Mouse (Mus musculus): ENCODE measurements around the gene H2-D1. TPM values are rescaled to one million over a fixed set of nuclear protein-coding genes. Genes with fewer than 3 reads are reported as not detected.
"Not testable (repeated sequence)": the region's sequence is repeated elsewhere in the genome, so short reads cannot be mapped to it uniquely, and the experiment has no call there.

Gene H2-D1
- polyA plus RNA-seq, 1 experiment from 2014 or later: 107 TPM

GRCm38 (mm10) chr17:35226561-35227046 lies 35.9 kb upstream of the H2-D1 start:
- WGBS (ENCODE audit: insufficient replicate concordance): 70% methylated on average over 14 of the region's 14 CpGs
- peaks cover 10% of the 10 kb centered on the region for H3K36me3 ChIP-seq (ENCODE audit: control insufficient read depth, insufficient read depth)

GRCm38 (mm10) chr17:35231022-35231421 lies 31.5 kb upstream of the H2-D1 start:
- Histone ChIP-seq H3K36me3 (ENCODE audit: control insufficient read depth, insufficient read depth) (peaks cover 10% of the 10 kb centered on the region), H3K4me1 (ENCODE audit: control insufficient read depth, low read depth, low read length) (peaks cover 22% of the 10 kb centered on the region), H3K4me3 (ENCODE audit: low read depth, low read length) (no peak overlapping the region), H3K4me2 (ENCODE audit: low read depth, low read length) (no peak overlapping the region), H3K27me3 (ENCODE audit: control insufficient read depth, insufficient read depth, low read depth, low read length) (no peaks in the 10 kb centered on the region), H3K9me3 (replicated peaks; ENCODE audit: control insufficient read depth, low read length) (no peaks in the 10 kb centered on the region), H3K9ac (ENCODE audit: low read depth, low read length) (no peak overlapping the region), H3K27ac (ENCODE audit: low read length) (peak overlapping the region; percentile 31; the same call in 1 of the 2 replicates)
- 73% methylated on average over 10 of the region's 10 CpGs for WGBS (ENCODE audit: insufficient replicate concordance)
- ATAC-seq (ENCODE audit: low read depth): no peak

More at GRCm38 (mm10) chr17:35226561-35227046, 35.9 kb upstream of the H2-D1 start:
- no peak overlapping the region for H3K4me2 ChIP-seq (ENCODE audit: low read depth, low read length)
- no peaks in the 10 kb centered on the region for H3K27me3 ChIP-seq (ENCODE audit: control insufficient read depth, insufficient read depth, low read depth, low read length)
- H3K27ac ChIP-seq (ENCODE audit: low read length): no peak overlapping the region
- H3K9ac ChIP-seq (ENCODE audit: low read depth, low read length): no peak overlapping the region
- no peak overlapping the region for H3K4me3 ChIP-seq (ENCODE audit: low read depth, low read length)
- no peaks in the 10 kb centered on the region; the same call in none of the 2 replicates for H3K4me1 ChIP-seq (ENCODE audit: control insufficient read depth, low read depth, low read length)
- H3K9me3 ChIP-seq (replicated peaks; ENCODE audit: control insufficient read depth, low read length): no peaks in the 10 kb centered on the region
- ATAC-seq (ENCODE audit: low read depth): no peak

GRCm38 (mm10) chr17:35232043-35232442 lies 30.5 kb upstream of the H2-D1 start:
- Histone ChIP-seq H3K36me3 (ENCODE audit: control insufficient read depth, insufficient read depth) (peaks cover 10% of the 10 kb centered on the region), H3K9me3 (replicated peaks; ENCODE audit: control insufficient read depth, low read length) (no peaks in the 10 kb centered on the region), H3K4me3 (ENCODE audit: low read depth, low read length) (peak overlapping the region; percentile 9; the same call in 1 of the 2 replicates), H3K4me1 (ENCODE audit: control insufficient read depth, low read depth, low read length) (peaks cover 27% of the 10 kb centered on the region), H3K27me3 (ENCODE audit: control insufficient read depth, insufficient read depth, low read depth, low read length) (no peaks in the 10 kb centered on the region), H3K27ac (ENCODE audit: low read length) (peak overlapping the region; percentile 53), H3K9ac (ENCODE audit: low read depth, low read length) (no peak overlapping the region), H3K4me2 (ENCODE audit: low read depth, low read length) (peak overlapping the region; percentile 45)
- no peak for ATAC-seq (ENCODE audit: low read depth)
- 9% methylated on average over 12 of the region's 12 CpGs for WGBS (ENCODE audit: insufficient replicate concordance)

GRCm38 (mm10) chr17:35232659-35233058 lies 29.9 kb upstream of the H2-D1 start:
- Histone ChIP-seq H3K27ac (ENCODE audit: low read length) (peak overlapping the region; percentile 53), H3K27me3 (ENCODE audit: control insufficient read depth, insufficient read depth, low read depth, low read length) (no peaks in the 10 kb centered on the region), H3K36me3 (ENCODE audit: control insufficient read depth, insufficient read depth) (peaks cover 10% of the 10 kb centered on the region), H3K9me3 (replicated peaks; ENCODE audit: control insufficient read depth, low read length) (no peaks in the 10 kb centered on the region), H3K4me3 (ENCODE audit: low read depth, low read length) (peak overlapping the region; percentile 9; the same call in 1 of the 2 replicates), H3K4me1 (ENCODE audit: control insufficient read depth, low read depth, low read length) (peaks cover 27% of the 10 kb centered on the region), H3K9ac (ENCODE audit: low read depth, low read length) (peak overlapping the region; percentile 11), H3K4me2 (ENCODE audit: low read depth, low read length) (peak overlapping the region; percentile 45)
- 56% methylated on average over 5 of the region's 5 CpGs for WGBS (ENCODE audit: insufficient replicate concordance)
- no peak for ATAC-seq (ENCODE audit: low read depth)

- WGBS (ENCODE audit: insufficient replicate concordance): 63% methylated on average over 18 of the region's 18 CpGs
- H3K9me3 ChIP-seq (replicated peaks; ENCODE audit: control insufficient read depth, low read length): no peaks in the 10 kb centered on the region
- H3K27ac ChIP-seq (ENCODE audit: low read length): peak within 1 kb of the TSS; percentile 96
- H3K36me3 ChIP-seq (ENCODE audit: control insufficient read depth, insufficient read depth): peaks cover 10% of the 10 kb centered on the region
- H3K4me1 ChIP-seq (ENCODE audit: control insufficient read depth, low read depth, low read length): peaks cover 27% of the 10 kb centered on the region
- no peak for ATAC-seq (ENCODE audit: low read depth)
- H3K4me2 ChIP-seq (ENCODE audit: low read depth, low read length): peak within 1 kb of the TSS; percentile 90
- peak within 1 kb of the TSS; percentile 84 for H3K9ac ChIP-seq (ENCODE audit: low read depth, low read length)
- H3K27me3 ChIP-seq (ENCODE audit: control insufficient read depth, insufficient read depth, low read depth, low read length): no peaks in the 10 kb centered on the region
- H3K4me3 ChIP-seq (ENCODE audit: low read depth, low read length): peak within 1 kb of the TSS; percentile 75
Observed at GRCm38 (mm10) chr17:35233114-35233980, 29.2 kb upstream of the H2-D1 start, which contains the start of gene Atp6v1g2. Gene Atp6v1g2 (plus strand): TSS chr17:35233660.

- H3K9ac ChIP-seq (ENCODE audit: low read depth, low read length): not testable (repeated sequence)
- WGBS (ENCODE audit: insufficient replicate concordance): 64% methylated on average over 7 of the region's 7 CpGs
Observed at GRCm38 (mm10) chr17:35234090-35234489, 28.4 kb upstream of the H2-D1 start.

GRCm38 (mm10) chr17:35234903-35235302 lies 27.6 kb upstream of the H2-D1 start:
- Histone ChIP-seq H3K9me3 (replicated peaks; ENCODE audit: control insufficient read depth, low read length) (no peaks in the 10 kb centered on the region), H3K27ac (ENCODE audit: low read length) (peak overlapping the region; percentile 96), H3K27me3 (ENCODE audit: control insufficient read depth, insufficient read depth, low read depth, low read length) (no peaks in the 10 kb centered on the region), H3K4me3 (ENCODE audit: low read depth, low read length) (peak overlapping the region; percentile 75), H3K4me2 (ENCODE audit: low read depth, low read length) (peak overlapping the region; percentile 90), H3K36me3 (ENCODE audit: control insufficient read depth, insufficient read depth) (peaks cover 4% of the 10 kb centered on the region; the same call in 1 of the 2 replicates), H3K9ac (ENCODE audit: low read depth, low read length) (peak overlapping the region; percentile 84), H3K4me1 (ENCODE audit: control insufficient read depth, low read depth, low read length) (peaks cover 27% of the 10 kb centered on the region)
- ATAC-seq (ENCODE audit: low read depth): 0 out of 2 replicates have a peak, but pooled peaks have one; percentile 7
- 3% methylated on average over 29 of the region's 31 CpGs for WGBS (ENCODE audit: insufficient replicate concordance)

More at GRCm38 (mm10) chr17:35234090-35234489, 28.4 kb upstream of the H2-D1 start:
- H3K4me2 ChIP-seq (ENCODE audit: low read depth, low read length): peak overlapping the region; percentile 90
- not testable (repeated sequence) for H3K9me3 ChIP-seq (replicated peaks; ENCODE audit: control insufficient read depth, low read length); H3K27ac ChIP-seq (ENCODE audit: low read length); H3K36me3 ChIP-seq (ENCODE audit: control insufficient read depth, insufficient read depth); H3K27me3 ChIP-seq (ENCODE audit: control insufficient read depth, insufficient read depth, low read depth, low read length); ATAC-seq (ENCODE audit: low read depth)
- peaks cover 27% of the 10 kb centered on the region for H3K4me1 ChIP-seq (ENCODE audit: control insufficient read depth, low read depth, low read length)
- peak overlapping the region; percentile 75 for H3K4me3 ChIP-seq (ENCODE audit: low read depth, low read length)

- H3K27me3 ChIP-seq (ENCODE audit: control insufficient read depth, insufficient read depth, low read depth, low read length): no peaks in the 10 kb centered on the region
- WGBS (ENCODE audit: insufficient replicate concordance): under 1% methylated on average over 35 of the region's 35 CpGs
Observed at GRCm38 (mm10) chr17:35235614-35236389, 26.7 kb upstream of the H2-D1 start, which contains the start of gene Nfkbil1. Gene Nfkbil1 (minus strand): TSS chr17:35235792.

More at GRCm38 (mm10) chr17:35235614-35236389, 26.7 kb upstream of the H2-D1 start, which contains the start of gene Nfkbil1:
- peaks cover under 1% of the 10 kb centered on the region; the same call in 1 of the 2 replicates for H3K36me3 ChIP-seq (ENCODE audit: control insufficient read depth, insufficient read depth)
- H3K9ac ChIP-seq (ENCODE audit: low read depth, low read length): peak within 1 kb of the TSS; percentile 84
- H3K27ac ChIP-seq (ENCODE audit: low read length): peak within 1 kb of the TSS; percentile 96
- H3K4me1 ChIP-seq (ENCODE audit: control insufficient read depth, low read depth, low read length): peaks cover 36% of the 10 kb centered on the region
- no peaks in the 10 kb centered on the region for H3K9me3 ChIP-seq (replicated peaks; ENCODE audit: control insufficient read depth, low read length)
- peak within 1 kb of the TSS; percentile 90 for H3K4me2 ChIP-seq (ENCODE audit: low read depth, low read length)
- ATAC-seq (ENCODE audit: low read depth): peak; percentile 79
- H3K4me3 ChIP-seq (ENCODE audit: low read depth, low read length): peak within 1 kb of the TSS; percentile 75

All from liver, embryonic 16.5 days (tissue).